Mouse (Mus musculus) liver, embryonic 14.5 days (tissue): ENCODE measurements around the gene Sh3rf1.

Experiments
- CTCF ChIP-seq: IDR thresholded peaks from 2 replicates; pipeline ENCODE4 v1.5.1; 2016; ENCODE audit warnings: antibody characterized with exemption, low read depth, control low read depth
- EP300 ChIP-seq: IDR thresholded peaks from 2 replicates; pipeline ENCODE4 v1.6.1; 2016; ENCODE audit warnings: antibody characterized with exemption, low read depth

DNA sequence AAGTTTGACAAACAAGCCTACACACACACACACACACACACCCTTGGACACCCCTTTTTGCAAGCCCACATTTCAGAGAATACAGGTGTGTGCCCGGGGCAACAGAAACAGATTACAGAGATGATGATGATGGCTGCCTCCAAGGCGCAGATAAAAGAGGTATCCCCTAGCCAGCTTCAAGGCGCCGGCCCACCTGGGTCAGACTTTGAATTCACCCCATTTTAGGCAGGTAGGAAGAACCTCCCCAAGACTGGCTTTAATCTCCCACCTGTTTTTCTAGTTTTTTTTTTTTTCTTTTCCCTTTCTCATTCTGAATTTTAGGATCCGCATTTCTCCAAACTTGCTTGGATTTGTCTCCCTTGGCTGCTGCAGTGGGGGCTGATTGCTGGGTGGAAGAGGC, 389 bp upstream of the Sh3rf1 start:
- TF ChIP-seq CTCF = no peak
- no peak for TF ChIP-seq EP300
